Mouse (Mus musculus) cerebellum, adult 11 months (tissue): ENCODE measurements around the gene Baz2b.

Experiments used
- DNase-seq: peaks from one replicate; pipeline ENCODE4 v3.0.0; 2022

The Baz2b gene

DNA sequence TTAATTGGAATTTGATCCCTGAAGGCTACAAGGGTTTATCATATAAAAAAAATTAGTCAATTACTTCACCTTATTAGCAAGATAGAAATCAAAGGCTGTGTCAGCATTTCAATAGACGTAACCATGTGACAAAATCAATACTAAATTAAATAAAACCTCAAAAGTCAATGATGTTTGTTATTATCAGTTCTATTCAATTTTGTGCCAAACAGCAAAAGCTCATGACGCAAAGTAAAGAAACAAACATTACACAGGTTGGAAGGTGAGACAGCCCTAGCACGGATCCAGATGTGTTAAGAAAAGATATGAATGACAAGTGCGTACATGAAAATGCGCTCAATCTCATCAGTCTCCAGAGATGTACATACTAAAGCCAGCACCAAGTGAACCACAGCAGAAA lies 212.7 kb downstream of the Baz2b start:
- DNase-seq: no peak

DNA sequence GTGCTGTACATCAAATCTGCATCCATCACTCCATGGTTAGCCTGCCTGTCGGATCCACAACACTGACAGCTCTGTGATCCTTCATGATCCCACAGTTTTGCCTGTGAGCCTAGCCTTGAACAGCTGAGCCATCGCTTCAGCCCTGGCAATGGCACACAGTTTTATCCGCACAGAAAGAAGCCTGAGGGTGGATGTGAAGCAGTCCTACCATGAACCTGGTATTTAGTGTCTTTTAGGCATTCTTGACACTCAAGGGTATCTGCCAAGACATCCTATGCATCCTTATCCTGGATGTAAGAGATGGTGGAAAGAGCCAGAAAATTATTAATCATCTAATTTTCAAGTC lies 216.5 kb downstream of the Baz2b start:
- no peak for DNase-seq

DNA sequence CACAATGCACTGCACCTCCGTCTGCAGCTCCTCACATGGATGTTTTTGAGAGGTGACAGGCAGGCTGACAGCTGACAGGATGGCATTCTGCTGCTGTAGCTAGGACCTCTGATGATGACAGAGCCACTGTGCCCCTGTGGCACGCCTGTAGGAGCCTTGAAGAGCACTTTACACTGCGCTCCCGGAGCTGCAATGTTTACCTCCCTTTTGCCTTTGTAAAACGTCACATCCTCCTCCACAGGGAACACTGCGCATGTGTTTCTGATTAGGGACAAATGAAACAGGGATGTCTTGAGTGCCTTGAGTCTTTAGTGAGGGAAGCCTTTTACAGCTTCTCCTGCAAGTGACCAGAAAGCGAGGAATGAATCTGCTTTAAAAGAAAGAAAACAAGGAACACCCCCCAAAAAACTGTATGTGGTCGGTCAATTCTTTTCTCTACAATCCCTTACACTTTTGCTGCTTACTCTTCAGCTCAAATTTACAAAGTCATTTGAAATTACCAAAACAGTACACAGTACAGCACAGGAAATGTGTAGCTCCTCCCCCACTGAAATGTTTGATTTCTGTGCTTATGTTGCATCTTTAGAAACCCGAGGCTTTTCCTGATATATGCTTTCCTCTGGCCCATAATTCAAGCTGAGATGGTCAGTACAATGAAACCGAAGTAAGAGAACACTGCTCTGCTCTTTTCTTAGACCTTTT lies 217.0 kb downstream of the Baz2b start:
- DNase-seq: no peak

DNA sequence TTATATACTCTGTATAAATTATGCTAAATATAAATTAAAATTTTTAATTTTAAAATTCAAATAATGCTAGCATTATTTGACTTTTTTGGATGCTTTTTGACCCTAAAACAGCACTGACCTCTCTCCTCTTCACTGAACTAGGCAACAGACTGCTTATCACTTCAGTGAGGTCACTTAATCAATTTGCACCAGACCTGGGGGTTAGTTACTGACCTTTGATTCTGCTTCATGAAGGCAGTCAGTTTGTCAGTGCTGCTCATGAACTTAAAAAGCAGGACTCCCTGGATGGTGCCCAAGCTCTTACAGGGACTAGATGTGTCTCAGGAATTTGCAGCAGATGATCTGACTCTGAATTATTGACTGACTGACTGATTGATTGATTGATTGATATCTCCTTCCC lies 217.9 kb downstream of the Baz2b start:
- DNase-seq: no peak

DNA sequence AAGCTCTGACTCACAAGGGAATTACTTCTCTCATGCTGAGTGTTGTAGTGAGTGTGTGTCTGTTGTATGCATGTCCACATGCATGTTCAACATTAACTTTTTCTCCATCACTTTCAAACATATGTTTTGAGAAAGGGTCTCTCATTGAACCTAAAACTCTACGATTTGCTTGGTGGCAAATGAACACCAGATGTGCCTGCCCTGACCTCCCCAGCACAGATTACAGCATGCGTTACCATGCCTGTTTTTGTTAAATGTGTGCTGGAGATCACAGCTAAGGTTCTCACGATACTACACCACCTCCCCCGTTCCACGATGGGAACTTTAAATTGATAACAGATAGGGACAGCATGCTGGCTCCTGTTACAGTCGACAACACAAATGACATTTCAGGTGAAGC lies 222.1 kb downstream of the Baz2b start:
- DNase-seq: no peak

DNA sequence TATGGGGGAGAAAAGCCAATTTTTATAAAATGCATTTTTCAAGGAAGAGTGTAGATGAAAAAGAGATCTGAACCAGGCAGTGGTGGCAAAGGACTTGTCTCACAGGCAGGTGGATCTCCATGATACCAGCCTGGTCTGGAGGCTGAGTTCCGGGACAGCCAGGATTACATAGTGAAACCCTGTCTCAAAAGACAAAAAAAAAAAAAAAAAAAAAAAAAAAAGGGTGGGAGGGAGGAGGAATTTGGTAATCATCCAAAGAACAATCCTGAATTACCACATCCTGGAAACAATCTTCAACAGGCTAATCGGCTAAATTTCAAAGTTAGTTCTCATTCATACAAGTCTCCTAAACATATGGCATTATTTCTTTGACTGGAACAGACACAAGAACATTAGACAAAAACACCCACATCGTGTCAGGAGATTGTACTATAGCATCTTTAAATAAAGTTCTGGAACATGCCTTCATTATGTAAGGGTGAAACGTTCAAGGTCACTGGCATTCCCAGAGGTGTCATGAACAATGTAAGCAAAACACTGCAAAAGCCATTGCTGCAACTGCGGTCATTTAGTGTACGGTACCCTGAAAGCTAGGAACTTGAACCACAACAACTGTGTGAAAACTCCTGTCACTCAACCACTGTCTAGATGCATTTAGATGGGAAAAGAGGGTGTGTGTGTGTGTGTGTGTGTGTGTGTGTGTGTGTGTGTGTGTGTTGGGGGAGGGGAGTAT lies 230.0 kb downstream of the Baz2b start:
- no peak for DNase-seq

DNA sequence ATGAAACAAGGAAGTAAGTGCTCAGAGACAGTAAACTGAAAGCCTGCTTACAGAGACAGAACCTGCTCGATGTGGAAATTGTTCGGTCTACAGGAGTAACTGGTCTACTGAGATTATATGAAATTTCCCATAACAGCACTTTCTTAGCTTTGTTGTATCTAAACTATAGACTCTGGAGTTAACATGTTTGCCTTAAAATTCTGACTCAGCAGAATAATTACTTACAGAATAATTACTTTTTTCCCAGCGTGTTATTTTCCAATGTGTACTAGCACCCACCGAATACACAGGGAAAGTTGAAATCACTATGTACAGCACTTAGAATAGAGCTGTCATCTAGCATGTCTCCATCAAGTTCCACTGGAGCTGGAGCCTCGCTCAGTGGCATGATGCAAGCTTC lies 233.0 kb downstream of the Baz2b start:
- DNase-seq: no peak

DNA sequence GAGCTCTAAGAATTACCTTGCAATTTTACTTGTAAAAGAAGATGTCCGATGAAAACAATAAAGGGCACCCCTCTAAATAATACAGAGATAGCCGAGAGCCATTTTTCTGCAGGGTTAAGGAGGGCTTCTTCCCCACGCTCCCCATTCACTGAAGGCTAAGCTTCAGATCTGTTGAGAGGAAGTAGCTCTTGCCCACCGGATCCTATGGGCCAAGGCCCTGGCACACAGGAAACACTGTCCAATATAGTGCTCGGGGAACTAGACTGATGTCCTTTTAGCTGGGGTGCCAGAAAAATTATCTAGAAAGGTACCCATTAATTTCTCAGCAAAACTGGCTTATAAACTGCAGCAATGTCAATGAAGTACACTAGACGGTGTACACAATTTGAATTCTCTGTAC lies 233.9 kb downstream of the Baz2b start:
- DNase-seq: no peak

DNA sequence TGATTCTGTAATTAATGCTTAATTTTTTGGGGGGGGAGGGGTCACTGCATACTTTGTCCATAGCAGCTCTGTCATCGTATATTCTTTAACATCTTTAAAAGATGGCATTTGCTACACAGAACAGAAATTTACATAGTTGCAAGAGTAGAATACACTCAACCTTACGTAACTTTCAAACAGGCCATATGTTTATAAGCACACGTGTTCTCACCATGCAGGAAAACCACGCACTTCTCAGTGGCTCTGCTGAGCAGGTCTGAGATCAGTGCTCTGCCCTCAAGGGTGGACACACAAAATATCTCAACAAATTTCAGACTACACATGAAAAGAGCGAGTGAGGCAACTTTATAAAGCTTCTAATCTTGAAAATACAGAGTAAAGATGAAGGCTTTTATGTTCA lies 235.7 kb downstream of the Baz2b start:
- no peak for DNase-seq

DNA sequence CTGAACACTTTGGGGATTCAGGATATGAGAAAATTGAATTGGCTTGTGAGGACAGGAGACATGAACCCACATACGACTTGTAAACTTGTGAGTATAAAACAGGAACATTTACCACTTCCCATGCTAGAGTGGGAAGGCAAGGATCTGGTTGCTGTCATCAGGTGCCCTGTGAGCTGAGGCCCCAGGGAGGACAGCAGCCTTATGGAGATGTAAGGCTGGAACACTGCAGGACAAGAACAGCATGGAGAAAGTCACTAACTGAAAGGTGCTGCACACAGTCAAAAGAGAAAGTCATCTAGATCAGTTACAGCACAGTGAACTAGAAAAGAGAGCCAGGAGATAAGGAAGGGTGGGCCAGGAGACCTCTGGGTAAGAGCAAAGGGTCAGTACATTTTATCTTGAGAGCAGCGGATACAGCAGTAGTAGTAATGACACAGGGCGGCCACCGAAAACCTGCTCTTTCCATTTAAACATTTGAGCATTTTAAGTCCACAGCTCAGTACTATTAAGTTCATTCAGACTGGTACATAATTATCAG lies 236.5 kb downstream of the Baz2b start:
- no peak for DNase-seq

DNA sequence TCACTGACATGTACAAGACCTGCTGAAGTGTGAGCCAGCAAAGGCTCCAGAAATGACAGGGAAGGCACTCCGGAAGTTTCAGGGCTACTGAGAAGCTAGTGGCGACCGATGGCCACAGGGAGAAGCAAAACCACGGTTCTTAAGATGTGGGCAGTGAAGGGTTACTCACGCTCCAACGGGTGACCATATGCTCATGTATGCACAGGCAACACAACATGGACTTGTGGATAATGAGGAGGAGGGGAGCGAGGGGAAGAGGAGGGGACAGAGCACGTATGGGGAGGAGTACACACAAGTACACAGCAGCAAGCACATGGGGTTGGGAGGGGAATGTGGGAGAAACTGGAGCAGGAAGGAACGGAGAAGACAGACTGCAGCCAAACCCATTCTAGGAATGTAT lies 239.1 kb downstream of the Baz2b start:
- no peak for DNase-seq

DNA sequence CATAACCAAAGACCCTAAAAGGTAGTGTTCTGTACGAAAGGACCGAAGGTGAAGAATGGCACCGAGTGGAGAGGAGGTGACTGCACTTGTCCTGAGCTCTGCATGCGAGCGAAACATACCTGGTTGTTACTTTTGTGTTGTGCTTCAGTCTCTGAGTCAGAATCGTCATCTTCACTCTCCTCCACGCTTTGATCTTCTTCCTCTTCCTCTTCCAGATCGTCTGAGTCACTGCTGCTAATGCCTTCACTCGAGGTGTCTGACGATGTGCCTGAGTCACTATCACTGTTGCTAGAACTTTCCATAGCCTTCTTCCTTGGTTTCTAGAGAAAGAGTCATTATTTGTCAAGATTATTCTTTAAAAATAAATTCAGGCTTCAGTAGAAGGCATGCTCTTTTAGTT lies 240.5 kb downstream of the Baz2b start:
- DNase-seq: no peak

DNA sequence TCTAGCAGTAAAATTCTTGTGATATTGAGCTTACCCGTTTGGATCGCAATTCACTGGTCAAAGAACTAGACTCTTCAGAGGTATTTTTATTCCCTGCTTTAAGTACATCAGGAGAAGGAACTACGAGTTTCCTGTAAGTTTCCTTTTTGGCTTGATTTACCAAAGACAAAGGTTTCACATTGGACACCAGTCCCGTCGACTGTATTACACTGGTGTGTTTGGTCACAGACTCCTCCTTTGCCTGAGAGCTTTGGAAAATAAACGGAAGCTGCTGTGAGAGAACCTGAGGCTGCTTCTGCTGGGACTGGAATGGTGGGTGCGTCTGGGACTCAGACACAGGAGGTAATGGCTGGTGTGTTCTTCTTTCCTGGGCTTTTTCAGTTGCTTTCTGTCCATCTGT lies 241.0 kb downstream of the Baz2b start:
- no peak for DNase-seq

DNA sequence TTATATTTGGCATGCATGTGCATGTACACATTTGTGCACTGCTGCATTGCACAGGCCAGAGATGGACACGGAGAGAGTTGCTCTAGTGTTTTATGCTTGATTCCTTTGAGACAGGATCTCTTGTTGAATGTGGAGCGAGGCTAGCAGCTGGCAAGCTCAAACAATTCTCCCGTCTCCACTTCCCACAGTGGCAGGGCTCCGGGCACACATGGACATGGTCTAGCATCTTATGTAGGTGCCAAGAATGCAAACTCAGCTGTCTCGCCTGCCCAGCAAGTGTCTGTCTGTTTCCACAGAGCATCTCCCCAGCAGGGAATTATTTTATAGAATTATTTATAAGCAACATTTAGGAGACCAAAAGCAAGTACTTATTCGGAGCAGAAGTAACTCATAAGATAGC lies 243.2 kb downstream of the Baz2b start:
- DNase-seq: peak; percentile 6

DNA sequence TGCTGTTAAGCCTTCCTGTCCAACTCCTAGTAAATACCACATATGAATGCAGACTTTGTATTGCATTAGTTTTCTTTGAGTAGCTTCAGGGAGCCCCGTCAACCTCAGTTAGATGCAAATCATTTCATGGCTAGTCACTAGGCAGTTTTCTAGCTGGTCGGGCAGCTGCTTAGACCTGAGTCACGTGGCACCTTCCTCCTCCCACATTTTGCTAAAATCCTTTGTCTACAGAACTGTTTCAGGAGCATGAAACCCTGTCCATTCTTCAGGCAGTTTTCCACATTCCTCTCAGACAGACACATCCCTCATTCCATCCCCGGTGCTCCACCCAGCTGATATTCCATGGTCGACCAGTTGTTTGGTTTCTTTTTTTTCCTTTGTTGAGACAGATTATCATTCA lies 246.6 kb downstream of the Baz2b start:
- DNase-seq: no peak

DNA sequence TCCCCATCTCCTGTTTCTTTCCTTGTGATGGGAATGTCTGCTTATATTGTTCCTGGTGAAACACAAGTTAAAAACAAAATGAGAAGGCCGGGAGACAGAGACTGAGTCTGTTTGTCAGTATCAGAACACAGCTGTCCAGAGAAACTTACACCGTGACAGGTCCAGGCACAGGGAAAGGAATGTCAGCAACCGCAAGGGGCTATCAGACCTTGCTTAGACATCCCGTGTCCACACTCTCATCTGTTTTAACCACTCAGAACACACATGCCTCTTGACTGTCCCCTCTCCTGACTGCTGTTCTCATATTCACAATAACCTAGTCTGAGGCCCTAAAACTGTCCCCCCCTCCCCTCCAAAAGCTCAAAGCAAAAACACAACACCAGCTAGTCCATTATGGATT lies 247.1 kb downstream of the Baz2b start:
- DNase-seq: no peak

DNA sequence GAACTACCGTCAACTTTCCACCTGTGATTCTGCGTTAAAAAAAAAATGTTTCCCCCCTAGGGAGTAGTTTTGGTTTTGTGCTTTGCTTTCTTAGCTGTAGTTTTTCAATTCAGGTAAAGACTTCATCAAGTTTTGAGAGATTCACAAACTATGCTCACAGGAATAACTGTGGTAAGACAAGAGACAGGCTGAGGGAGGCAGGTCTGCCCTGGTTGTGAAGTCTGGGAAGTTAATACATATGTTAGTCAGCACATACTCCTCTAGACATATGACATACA lies 249.2 kb downstream of the Baz2b start:
- no peak for DNase-seq

DNA sequence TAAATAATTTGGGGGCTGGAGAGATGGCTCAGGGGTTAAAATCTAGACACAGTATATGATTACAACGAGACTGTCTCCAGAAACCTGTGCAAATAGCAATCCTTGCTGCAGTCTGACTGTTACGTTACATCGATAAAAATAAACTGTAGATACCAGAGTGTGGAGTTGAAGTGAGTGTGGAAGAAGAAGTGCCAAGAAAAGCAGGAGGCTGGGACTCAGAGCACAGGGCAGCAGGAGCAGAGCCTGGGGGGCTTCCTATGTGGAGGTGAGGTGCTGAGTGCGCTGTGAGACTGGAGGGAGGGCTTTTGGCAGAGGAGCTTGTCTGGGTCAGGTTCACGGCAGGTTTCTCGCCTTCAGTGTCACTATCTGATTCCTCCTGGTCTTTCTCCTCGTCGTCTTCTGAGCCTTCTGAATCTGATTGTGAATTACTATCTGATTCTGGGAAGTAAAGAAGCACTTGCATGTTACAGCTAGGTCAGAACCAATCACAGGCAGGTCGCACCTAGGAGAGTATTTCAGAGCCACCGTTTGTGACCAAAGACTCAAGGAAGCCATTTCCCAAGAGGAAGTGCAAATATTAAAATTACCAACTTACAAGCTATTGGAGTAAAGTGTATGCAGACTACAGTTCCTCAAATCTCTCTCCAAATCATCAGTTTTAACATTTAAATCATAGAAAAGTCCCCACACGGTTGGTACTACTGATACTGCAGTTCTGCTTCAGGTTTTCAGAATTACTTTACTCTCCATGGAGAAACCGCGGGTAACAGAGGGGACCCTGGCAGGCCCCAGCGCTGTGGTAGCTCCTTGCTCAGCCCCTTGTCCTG lies 249.8 kb downstream of the Baz2b start:
- no peak for DNase-seq

DNA sequence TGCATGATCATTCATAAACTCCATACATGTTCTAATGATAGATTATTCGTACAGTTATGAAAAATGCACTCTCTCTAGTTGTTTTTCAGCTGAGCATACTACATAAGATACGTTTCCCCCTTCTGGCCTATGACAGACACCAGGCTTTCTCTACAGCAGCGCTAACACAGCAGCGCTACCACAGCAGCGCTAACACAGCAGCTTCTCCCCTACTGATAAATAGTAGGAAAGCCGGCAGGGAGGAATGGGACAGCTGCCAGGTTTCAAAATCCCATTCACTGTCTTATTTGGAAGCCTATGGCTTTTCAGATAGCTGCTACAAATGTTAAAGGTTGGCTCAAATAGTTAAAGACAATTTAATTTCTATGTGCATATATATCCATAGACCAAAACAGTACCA lies 251.1 kb downstream of the Baz2b start:
- no peak for DNase-seq

DNA sequence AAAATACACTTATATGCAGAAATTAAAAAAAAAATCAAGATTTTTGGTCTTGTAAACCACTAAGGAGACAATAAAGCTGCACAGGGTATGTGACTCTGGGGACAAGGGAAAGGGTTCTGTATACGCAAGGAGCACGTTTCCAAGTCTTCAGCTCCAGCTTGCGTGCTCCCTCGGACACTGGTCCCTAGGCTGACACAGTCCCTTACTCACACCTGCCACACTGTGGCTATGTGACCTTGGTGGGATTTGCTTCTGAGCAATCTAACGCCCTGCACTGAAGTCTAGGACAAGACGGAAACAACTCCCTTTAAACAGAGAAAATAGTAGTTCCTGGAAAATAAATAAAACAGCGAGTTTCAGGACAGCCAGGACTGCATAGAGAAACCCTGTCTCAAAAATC lies 253.7 kb downstream of the Baz2b start:
- DNase-seq: no peak

DNA sequence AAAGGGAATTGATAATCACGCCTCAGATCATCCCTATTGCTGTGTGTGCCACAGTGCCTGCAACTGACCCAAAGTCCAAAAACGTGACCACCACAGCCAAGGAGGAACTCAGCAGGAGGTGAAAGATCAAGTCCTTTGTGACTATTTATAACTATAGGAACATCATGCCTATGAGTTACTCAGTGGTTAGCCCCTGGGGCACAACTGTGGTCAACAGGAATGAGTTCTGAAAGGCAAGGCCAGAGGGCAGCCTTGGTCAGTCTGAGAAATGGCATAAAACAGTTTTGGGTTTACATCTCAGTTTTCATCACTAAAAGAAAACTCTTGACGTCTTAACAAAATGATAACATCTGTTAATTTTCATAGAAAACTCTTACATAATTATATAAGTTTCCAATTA lies 254.8 kb downstream of the Baz2b start:
- DNase-seq: no peak

DNA sequence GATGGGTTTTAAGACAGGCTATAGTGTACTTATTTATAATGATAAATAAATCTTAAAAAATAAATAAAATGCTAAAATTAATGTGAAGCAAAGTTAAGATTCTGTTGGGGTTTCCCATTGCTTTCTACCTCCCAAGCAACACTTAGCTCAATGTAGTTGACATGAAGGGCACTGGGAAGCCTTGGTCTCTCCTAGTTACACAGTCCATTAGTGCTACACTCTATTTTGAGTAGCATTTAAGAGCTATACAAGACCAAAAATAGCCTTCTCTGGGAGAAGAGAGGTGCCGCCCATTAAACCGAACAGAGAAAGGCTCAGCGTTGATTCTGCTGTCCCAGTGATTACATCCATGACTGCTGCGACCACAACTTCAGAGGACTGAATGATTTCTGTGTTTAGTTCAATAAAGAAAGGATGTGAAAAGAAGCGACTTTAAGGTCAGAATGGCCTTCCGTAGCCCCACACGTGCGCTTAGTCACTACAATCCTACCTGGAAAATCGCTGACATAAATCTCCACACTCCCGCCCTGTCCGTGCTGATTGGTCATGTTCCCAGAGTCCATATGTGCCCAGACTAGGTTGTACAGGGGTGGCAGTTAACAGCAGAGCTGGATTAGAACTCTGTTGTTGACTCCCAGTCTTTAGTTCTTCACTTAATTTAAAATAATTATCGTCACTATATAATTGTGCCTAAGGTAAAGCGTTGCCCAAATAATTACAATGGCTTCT lies 257.2 kb downstream of the Baz2b start:
- no peak for DNase-seq

DNA sequence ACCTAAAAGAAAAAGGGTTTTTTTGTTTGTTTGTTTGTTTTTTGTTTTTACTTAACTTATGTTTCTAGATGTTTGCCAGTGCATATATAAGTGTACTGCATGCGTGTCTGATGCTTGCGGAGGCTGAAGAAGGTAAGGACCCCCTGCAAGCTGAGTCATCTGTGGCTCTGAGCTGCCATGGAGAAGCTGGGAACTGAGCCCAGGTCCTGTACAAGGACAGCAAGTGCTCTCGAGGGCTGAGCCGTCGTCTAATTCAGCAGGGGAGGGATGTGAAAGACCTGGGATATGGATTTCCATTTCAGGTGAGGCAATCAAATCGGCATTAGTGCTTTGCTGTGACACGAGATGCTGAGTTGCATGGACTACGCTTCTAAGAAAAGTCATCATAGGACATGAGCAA lies 257.9 kb downstream of the Baz2b start:
- DNase-seq: peak; percentile 29
